Mouse (Mus musculus) testis, adult 2 months (tissue): Measurements from ENCODE around the gene Smtnl2.

ENCODE experiments used
- CTCF ChIP-seq: fragments of 200-500 bp; IDR thresholded peaks from 2 replicates; pipeline ENCODE4 v1.5.1; 2012; ENCODE audit warnings: low read depth, mild to moderate bottlenecking, inconsistent platforms, low read length, moderate library complexity; ENCODE audit not compliant: control insufficient read depth, insufficient read depth, insufficient replicate concordance
- POLR2A ChIP-seq: fragments of 200-500 bp; IDR thresholded peaks from 2 replicates; pipeline ENCODE4 v1.6.1; 2012; ENCODE audit warnings: low read depth, mild to moderate bottlenecking, inconsistent platforms, low read length, moderate library complexity; ENCODE audit not compliant: control insufficient read depth

DNA sequence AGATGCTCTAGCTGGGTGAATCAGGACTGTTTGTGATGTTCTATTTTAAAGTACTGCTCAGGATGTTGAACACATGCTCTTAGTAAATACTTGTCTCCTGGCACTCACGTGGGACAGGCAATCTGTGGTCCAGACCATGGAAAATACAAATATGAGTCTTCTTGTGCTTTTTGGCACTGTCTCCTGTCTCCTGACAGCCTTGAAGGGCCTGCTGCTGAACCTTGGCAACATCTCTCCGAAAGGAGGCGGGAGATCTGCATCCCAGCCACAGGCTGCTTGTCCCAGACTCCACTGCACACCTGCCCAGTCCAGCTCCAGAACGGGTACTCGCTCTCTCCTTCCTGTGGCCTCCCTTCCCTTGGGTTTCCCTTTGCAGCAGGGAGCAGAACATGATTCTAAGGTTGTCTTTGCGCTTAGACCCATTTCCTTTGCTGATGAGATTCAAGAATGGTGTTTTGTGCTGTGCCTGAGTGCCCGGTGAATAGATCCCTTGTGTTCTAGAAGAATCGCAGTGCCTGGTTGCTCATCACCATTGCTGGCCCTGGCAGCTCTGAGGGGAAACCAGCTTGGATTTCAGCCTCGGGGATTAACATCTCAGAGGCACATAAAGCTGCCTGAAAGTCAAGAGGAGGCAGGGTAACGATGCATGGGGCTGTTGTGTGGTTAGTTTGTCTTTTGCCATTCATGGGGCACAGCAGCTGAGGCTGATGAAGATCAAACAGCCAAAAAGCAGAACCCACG lies 43.4 kb downstream of the Smtnl2 start:
- no peak for TF ChIP-seq CTCF
- no peak for TF ChIP-seq POLR2A
